Mouse (Mus musculus) gastrocnemius, postnatal 10 days (tissue): ENCODE results near the gene Zfp992. TPM values are rescaled to one million over a fixed set of nuclear protein-coding genes. Genes with fewer than 3 reads are reported as not detected.
"Not testable (repeated sequence)": the region's sequence is repeated elsewhere in the genome, so short reads cannot be mapped to it uniquely, and the experiment has no call there.

Experiments
- DNase-seq: peaks from one replicate; pipeline ENCODE4 v3.0.0; 2021; ENCODE audit warnings: mixed read lengths
- total RNA-seq, 2 experiments: library from RNA; stranded (reverse); gene quantifications; 2 replicates each; pipeline ENCODE4 v1.2.3; 2021

The Zfp992 gene
- total RNA-seq, 2 experiments from 2014 or later = 1.5 to 1.9 TPM

GRCm38 (mm10) chr4:146474716-146475676 lies 26.2 kb downstream of the Zfp992 start:
- not testable (repeated sequence) for DNase-seq

GRCm38 (mm10) chr4:146476260-146476659 lies 27.4 kb downstream of the Zfp992 start:
- DNase-seq = not testable (repeated sequence)

- DNase-seq = not testable (repeated sequence)
These were observed 28.1 kb downstream of the Zfp992 start for GRCm38 (mm10) chr4:146476959-146477358.

GRCm38 (mm10) chr4:146480376-146481096 lies 31.7 kb downstream of the Zfp992 start:
- DNase-seq = not testable (repeated sequence)

GRCm38 (mm10) chr4:146482546-146482945 lies 33.7 kb downstream of the Zfp992 start:
- not testable (repeated sequence) for DNase-seq

- not testable (repeated sequence) for DNase-seq
These were observed 34.9 kb downstream of the Zfp992 start for GRCm38 (mm10) chr4:146483571-146484280.

GRCm38 (mm10) chr4:146484676-146485075 lies 35.9 kb downstream of the Zfp992 start:
- not testable (repeated sequence) for DNase-seq

GRCm38 (mm10) chr4:146485183-146485939 lies 36.5 kb downstream of the Zfp992 start:
- not testable (repeated sequence) for DNase-seq

- not testable (repeated sequence) for DNase-seq
These were observed 37.9 kb downstream of the Zfp992 start for GRCm38 (mm10) chr4:146486753-146487152.

GRCm38 (mm10) chr4:146489196-146489595 lies 40.4 kb downstream of the Zfp992 start:
- not testable (repeated sequence) for DNase-seq

- DNase-seq = not testable (repeated sequence)
These were observed 43.2 kb downstream of the Zfp992 start for GRCm38 (mm10) chr4:146491993-146492392.

GRCm38 (mm10) chr4:146492439-146492838 lies 43.6 kb downstream of the Zfp992 start:
- DNase-seq = no peak

GRCm38 (mm10) chr4:146492851-146493250 lies 44.0 kb downstream of the Zfp992 start:
- no peak for DNase-seq

- not testable (repeated sequence) for DNase-seq
These were observed 44.6 kb downstream of the Zfp992 start for GRCm38 (mm10) chr4:146493319-146493907.

GRCm38 (mm10) chr4:146494980-146495379 lies 46.2 kb downstream of the Zfp992 start:
- no peak for DNase-seq

GRCm38 (mm10) chr4:146497695-146498275 lies 49.0 kb downstream of the Zfp992 start:
- DNase-seq = not testable (repeated sequence)

- DNase-seq = not testable (repeated sequence)
These were observed 52.9 kb downstream of the Zfp992 start, which contains the start of gene Zfp981 for GRCm38 (mm10) chr4:146501727-146502126. Gene Zfp981, plus strand, starts transcription at chr4:146502027.

- DNase-seq = not testable (repeated sequence)
These were observed 60.2 kb downstream of the Zfp992 start for GRCm38 (mm10) chr4:146509029-146509428.

- not testable (repeated sequence) for DNase-seq
These were observed 63.0 kb downstream of the Zfp992 start for GRCm38 (mm10) chr4:146511871-146512270.

- DNase-seq = no peak
These were observed 67.7 kb downstream of the Zfp992 start for GRCm38 (mm10) chr4:146516474-146516873.
